Mouse (Mus musculus) megakaryocyte progenitor cell, adult 5-6 weeks (primary cell): ENCODE data around the gene Lad1. TPM values are rescaled to one million over a fixed set of nuclear protein-coding genes. Genes with fewer than 3 reads are reported as not detected.
A peak's percentile ranks its signal among the peaks of the same experiment; 100 is the strongest.

ENCODE experiments used
- ATAC-seq: replicated peaks from 2 replicates; pipeline ENCODE4 v1.8.0; 2016; ENCODE audit warnings: mild to moderate bottlenecking, moderate TSS enrichment, inconsistent platforms; ENCODE audit not compliant: poor library complexity
- total RNA-seq, 2 experiments: library from RNA; stranded (forward) in 1 of 2; stranded (reverse) in 1 of 2; fragments of 157-497, 149-512 nt in 1 of 2; fragments of 200-1000 nt in 1 of 2; gene quantifications; 2 replicates each; pipeline versions ENCODE4 v1.2.3 to v1.2.4; 2015 to 2017

Gene Lad1
- total RNA-seq (2015) (not detected in 2 replicates), total RNA-seq (2017) (not detected in 2 replicates)

DNA sequence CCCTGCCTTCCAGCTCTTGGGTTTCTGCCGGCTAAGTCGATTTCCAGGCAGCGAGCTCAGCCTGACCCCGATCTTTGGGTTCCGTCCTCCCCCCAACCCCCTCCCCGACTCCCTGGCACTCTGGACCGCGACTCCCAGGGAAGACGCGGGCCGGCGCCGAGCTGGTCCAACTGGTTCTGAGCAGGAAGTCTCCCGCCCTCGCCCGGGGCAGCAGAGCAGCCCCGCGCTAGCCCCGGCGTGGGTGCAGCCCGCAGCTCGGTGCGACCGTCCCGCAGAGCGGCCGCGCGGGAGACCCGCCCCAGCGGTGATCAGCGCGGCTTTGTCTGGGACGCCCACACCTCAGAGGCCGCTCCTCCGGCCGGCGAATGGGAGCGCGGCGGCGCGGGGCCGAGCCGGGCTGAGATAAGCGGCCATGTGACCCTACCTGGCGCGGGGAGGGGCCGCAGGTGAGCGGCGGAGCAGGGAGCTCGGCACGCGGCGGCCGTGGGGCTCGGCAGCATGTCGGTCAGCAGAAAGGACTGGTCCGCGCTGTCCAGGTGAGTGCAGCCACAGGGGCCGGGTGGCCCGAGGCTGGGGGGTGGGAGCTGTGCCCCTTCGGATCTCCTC is at the start of gene Lad1:
Gene Lad1 (plus strand): TSS at position 118 of the 606 bp plus-strand sequence.
- ATAC-seq, result no peak

DNA sequence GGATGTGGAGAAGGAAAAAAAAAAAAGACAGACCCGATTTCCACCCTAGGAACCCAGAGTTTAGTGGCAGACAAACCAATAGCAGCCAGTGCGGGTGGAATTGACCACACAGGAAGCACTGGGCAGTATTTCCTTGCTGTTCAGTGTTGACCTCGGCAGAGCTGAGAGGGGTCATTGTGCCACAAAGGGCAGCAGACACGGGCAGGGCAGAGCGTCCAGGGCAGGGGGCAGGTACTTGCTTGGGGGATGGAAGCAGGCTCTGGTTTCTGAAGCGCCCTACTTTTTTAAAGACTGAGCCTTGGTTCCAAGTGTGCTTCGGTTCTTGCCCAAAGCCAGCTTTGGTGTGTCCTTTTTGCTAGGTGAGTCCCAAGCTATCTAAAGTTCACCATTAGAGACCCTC is 48.2 kb upstream of the Lad1 start:
- no peak for ATAC-seq

DNA sequence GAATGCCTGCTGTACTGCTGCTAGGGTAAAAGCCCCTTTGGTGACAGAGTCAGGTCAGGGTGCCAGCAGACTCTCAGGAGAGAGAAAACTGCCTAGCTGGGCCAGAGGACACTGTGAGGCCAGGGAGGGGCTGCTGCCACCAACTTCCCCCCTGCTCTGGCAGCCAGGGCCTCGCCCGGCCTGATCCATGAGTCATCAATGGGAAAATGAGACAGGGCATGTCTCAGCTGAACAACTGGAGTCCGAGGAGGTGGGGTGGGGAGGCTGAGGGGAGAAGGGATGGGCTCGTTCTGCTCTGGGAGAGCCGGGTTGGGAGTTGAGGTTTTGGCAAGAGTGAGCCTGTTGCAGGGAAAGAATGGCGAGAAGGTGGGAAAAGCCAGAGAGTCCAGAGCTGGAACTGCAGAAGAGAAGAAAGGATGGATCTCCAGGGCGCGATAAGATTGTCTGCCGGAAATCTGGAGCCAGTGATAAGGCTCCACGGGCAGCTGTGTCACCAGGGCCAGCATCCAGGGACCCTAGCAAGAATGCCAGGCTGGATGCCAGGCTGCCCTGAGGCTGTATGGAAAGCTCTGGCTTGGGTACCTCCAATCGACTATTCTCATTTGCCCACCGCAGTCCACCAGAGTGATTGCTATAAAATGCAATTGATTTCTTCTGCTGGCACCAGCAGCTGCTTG is 47.4 kb upstream of the Lad1 start:
- ATAC-seq, result no peak

DNA sequence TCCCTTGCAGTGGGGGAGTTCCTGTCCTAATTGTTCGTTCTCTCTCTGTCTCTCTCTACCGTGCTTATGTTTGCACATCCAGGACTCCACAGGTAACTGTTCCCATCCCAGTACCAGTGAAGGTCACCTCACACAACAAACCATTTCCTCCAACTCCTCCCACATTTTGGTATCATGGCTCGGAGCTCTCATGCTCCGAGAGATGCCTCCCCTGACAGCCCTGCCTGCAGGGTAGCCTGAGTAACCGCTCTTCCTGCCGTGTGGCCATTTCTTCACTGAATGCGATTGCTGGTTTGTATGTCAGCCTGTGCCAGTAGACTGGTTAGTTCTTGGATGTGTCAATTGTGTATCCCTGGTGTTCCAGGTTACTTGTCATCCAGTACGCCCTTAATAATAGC is 46.8 kb upstream of the Lad1 start:
- no peak for ATAC-seq

DNA sequence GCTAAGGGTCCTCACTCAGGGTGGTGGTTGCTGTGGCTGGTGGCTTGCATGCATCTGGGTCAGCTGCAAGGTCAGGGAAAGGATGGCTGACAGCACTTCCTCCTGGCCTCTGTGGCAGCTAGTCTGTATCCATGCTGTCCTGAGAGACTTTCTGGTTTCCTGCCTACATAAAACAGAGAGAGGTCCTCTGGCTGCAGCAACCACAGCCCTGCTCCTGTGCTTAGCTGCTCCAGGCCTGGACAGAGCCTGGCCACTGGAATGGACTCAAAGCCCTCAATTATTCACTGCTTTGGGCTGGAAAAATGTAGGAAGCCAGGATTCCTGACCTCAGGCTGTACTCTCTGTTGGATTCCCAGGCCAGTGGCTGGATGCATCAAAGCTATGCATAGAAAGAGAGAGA is 41.8 kb upstream of the Lad1 start:
- ATAC-seq, result no peak

DNA sequence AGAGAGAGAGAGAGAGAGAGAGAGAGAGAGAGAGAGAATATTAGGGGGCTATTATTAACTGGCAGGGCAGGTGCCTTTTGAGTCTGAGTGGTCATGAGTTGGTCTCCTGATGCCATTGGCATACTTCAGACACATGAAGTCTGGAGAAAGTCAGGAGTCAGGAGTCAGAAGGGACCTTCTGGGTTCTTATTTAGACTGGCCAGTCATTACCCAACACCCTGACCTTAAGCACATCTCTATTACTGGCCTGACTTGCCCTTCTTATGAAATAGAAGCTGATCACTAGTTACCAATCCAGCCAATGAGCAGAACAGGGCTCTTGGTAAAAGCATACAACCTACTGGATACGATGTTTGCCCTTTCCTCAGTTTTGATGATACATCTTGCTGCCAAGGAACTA is 41.4 kb upstream of the Lad1 start:
- no peak for ATAC-seq

DNA sequence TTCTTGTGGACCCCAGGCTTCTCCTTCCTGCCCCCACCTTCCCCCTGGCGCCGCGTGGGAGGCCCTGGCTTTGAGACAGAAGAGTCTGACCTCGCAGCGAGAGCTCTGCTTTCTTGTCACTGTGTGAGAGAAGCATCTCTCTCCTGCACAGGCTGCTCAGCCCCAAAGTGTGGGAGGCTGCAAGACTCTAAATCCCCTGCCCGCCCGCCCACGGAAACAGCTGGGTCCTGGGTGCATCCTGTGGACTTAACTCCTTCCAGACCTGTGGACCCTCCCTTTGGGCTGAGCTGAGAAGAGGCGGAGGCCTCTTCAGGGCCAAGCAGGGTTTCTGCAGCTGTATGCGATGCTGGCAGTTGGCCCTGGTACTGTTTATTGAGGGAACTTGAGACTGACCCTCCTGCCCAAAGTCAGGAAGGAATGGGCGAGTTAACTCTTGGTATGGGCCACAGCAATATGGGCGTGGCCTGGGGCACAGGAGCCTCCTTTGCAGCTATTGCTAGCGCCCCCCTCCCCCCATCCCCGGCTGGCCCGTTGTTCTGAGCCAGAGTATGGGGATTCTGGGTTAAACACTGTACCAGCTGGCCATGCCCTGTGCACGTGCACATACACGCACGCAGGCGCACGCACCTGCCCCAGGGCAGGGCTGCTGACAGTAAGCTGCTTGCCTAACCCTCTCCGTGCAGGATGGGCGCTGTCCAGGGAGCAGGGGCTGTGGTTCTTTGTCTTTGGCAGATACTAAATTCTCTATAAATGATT is 39.4 kb upstream of the Lad1 start, which contains the start of gene Tnni1:
Gene Tnni1 (plus strand): TSS at position 655 of the 756 bp plus-strand sequence.
- ATAC-seq, result peak; percentile 45

DNA sequence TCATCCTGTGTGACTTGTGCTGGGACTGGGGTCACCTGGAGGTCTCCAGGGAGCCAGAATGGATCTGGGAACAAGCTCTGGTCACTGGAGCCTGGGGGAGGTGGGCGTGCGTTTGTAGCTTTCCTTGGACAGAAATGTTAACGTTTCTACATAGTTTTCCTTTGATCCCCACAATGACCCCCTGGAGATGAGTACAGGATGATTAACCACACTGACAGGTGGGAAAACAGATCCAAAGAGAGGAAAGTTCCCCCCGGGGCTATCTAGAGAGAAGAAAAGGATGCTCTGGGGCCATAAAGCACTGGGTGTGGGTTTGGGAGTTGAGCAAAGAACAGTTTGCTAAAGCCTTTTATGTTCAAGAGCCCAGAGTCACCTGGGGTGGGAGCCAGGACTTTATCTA is 37.7 kb upstream of the Lad1 start:
- no peak for ATAC-seq

DNA sequence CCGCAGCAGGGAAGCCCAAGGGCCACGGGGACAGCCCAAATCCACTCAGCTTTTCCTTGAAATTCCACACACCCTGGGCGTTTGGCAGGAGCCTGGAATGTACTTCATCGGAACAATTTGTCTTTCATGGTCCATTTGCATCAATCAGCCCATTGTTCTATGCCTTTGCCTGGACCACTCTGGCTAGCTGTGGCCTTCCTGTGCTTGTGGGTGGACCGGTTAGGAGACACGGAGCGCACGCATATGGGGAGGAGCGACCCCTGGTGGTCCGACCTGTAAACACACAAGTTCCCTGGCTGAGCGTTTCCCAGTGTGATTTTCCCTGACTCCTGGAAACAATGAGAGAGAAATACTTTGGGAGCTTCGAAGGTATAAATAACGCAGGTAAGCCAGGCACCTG is 37.2 kb upstream of the Lad1 start:
- peak; percentile 82 for ATAC-seq

DNA sequence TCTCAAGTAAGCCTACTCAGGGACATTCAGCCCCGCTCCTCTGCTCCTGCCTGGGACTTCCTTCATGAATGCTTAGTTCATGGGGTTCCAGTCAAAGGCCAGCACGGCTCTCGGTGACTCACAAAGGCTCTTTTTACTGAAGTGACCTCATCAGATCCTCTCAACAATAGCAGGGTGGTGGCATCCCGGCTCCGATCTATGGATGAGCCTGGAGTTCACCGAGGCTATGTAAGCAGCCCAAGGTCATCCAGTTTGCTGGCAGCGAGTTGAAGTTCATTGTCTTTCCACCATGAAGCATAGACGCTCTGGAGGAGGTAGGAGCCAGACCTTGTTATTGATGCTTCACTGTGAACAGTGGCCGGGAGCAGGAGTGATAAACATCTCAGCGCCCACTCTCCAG is 35.6 kb upstream of the Lad1 start:
- no peak for ATAC-seq

DNA sequence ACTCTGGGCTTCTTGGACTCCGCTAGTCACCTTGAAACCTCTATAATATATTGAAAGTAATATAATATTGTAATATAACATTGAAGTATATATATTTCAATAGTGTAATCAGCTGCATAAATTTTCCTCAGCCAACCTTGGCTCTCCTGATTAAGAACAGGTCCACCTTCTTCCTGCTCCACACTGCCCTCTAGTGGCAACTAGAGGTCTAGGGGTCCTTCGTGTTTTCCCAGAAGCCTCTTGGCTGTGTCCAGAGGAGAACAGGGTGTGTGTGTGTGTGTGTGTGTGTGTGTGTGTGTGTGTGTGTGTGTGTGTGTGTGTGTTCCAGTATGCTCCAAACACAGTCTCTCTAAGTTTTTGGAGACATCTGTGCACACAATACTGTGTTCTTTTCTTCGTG is 30.6 kb upstream of the Lad1 start:
- ATAC-seq, result peak; percentile 80

DNA sequence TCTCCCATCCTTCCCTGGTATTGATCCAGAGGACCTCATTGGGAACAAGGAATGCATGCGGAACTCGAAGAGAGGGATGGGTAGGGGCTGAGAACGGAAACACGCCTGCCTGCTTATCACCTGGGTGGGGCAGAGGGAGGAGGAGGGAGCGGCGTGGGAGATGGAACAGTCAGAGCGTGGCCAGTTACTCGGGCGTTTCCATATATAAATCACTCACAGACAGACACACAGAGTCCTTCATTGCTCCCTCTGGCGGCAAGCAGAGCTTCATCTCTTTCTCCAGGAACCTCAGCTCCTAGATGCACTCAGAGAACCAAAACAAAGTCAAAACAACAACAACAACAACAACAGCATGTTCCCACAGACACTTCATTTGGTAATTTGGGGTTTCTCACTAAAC is 29.7 kb upstream of the Lad1 start:
- ATAC-seq, result peak; percentile 53

DNA sequence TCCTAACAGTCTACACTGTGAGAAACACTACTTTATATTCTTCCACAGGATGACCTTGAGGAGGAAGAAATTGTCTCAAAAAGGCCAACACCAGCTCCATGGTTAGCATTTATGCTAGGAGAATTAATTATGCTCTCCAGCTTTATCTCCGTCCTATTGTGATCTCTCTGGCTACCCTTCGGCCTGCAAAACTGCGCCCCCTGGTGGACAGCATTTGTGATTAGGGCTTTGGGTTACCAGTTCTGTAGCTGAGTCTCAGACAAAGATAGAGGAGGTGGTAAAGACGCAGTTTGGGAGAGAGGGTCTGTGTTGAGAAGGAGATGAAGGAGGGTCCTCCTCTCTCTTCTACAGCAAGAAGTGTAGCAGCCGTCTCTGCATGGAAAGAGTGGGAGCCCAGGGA is 28.6 kb upstream of the Lad1 start:
- peak; percentile 70 for ATAC-seq

DNA sequence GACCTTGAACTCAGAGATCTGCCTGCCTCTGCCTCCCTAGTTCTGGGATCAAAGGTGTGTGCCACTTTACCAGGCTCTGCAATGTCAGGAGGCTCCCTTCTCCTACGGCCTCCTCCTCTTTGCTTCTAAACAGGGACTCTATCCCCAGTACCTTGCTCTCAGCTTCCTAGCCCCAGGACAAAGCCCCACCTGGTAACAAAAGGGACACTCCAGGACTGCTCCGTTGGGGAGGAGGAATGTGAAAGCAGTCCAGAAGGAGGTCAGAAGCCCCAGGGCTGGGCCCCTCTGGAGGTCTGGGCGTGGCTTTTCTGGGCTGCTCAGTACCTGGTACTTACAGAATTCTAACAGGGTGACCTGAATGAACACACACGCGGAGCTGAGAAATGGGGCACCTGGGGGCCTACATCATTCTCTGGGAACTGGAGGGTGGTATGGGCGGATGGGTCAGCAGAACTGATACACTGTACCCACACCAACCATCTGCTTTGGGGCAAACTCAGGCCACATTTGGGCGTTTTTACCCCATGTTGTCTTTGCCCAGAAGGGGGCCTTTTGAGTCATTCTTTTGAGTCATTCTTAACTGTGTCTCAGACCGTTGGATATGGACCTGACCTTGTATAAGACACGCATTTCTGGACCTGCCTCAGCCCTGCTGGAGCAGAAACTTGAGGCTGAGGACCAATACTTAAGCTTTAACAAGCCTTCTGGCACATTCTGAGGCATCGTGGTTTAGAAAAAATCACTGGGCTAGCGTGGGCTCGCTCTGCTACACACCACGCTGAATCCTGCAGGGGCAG is 26.1 kb upstream of the Lad1 start:
- no peak for ATAC-seq

DNA sequence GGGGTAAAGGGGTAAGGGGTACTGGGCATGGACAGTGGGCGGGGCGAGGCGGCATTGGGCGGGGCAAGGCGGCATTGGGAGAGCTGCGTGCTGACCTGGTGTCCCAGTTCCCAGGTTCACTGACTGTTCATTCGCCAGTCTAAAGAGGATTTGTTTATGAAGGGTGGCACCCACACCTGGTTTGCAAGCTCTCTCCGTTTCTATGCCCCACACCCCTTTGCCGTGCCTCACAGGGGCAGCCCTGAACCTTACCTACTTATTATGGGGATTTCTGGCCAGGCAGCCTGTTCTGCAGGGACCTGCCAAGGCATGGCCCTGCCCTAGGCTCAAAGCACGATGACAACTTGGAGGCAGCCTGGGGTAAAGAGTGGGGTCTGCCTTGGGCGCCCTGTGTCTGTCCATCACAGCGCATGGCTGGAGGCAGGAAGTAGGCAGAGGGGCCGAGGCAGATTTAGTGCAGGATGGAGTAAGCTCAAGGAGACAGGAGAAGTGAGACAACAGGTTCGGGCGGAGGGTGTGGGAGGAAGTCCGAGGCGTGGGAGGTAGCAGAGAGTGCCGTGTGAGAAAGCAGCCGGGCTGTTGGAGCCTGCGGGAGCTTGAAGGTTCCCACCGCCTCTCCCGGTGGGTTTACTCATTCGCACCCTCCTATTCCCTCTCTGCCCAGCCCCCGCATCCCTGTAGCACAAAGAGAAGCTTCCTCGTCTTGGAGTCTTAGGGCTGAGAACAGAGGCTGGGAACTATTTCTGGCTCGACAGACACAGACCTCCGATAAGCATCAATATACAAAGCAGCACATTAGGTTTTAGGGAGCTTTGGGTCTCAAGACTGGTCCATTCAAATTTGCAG is 24.8 kb upstream of the Lad1 start:
- ATAC-seq, result peak; percentile 52

DNA sequence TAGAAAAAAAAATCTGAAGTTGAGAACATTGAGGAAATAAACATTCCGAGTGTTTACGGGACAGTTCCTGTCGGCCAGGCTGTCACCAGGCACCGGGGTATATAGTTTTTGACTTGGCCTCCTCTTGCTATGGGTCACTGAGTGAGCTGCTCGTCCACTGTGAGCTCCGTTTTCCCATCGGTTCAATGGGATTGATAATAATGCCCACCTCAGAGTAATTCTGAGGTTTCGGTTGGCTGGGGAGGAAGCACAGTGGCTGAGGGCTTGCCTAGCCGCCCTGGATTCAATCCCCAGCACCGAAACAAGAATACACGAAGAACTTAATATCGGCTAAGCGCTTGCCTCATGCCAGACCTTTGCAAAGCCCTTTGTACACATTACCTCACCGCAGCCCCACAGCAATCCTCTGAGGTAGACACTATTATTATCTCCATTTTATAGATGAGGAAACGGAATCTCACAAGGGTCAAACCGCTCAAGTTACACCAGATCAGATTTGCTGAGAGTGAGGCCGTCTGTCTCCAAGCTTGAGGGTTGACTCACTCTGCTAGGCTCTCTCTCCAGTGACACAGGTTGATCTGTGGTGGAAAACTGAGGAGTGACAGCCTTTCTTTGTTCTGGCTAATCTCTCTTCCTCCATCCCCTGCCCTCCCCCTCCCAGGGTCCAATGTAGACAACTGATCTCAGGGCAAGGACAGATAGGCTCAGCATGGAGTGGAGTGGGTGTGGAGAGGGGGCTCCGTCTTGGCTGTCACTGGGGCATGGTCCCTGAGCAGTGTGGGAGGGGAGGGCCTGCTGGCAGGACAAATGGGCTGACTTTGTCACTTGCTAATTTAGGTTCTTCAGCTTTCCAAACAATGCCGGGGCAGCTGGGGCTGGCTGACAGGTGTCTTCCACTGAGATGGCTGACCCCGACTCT is 23.9 kb upstream of the Lad1 start:
- peak; percentile 27 for ATAC-seq

DNA sequence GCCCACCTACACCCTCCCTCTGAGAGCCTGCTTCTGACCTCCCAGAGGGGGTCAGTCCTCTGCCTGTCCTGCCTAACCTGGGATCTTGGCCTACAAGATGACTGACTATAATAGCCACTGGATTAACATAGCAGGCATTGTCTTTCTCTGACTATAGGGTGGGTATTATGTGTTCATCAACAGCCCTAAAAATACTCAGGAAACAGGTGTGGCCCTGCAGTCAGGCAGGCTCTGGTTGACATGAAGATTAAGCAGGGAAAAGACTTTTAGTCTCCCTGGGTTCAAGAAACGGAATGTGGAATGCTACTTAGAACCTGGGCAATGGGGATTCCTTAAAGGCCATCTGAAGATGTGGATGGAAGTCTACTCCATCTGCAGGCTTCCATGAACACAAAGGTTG is 19.9 kb upstream of the Lad1 start:
- no peak for ATAC-seq

DNA sequence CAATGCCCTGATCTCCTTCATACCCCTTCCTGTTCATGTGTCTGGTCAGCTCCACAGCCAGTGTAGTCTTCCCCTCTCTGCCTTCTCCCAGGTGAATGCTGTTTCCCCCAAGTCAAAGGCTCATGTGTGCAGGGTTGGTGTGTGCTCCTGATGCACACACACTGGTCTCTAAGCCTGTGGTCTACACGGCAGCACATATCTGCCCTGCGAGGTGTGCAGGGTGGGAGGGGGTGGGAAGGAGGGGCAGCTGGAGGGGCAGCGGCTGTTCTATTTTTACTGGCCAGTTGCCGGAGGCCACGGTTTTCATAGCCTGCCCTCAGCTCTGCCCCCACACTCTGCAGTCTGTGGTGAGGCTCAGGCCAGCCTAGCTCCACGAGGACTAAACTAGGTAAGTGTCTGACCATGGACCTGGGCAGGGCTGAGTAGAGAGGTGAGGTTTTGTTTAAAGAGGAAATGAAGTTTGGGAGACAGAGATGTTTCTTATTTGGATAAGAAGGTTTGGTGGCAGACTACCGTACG is 19.2 kb upstream of the Lad1 start:
- ATAC-seq, result no peak
